Mouse (Mus musculus): ENCODE data around the gene Gm10518. TPM values are rescaled to one million over a fixed set of nuclear protein-coding genes. Genes with fewer than 3 reads are reported as not detected.
A peak's percentile ranks its signal among the peaks of the same experiment; 100 is the strongest.
"Not testable (repeated sequence)": the region's sequence is repeated elsewhere in the genome, so short reads cannot be mapped to it uniquely, and the experiment has no call there.

Gm10518 gene
- total RNA-seq (2022): not detected

- peak; percentile 60 for DNase-seq
Measured at GRCm38 (mm10) chr1:179802610-179803512, at the start of gene Gm10518. Gm10518 (plus strand) TSS chr1:179803376.

DNA sequence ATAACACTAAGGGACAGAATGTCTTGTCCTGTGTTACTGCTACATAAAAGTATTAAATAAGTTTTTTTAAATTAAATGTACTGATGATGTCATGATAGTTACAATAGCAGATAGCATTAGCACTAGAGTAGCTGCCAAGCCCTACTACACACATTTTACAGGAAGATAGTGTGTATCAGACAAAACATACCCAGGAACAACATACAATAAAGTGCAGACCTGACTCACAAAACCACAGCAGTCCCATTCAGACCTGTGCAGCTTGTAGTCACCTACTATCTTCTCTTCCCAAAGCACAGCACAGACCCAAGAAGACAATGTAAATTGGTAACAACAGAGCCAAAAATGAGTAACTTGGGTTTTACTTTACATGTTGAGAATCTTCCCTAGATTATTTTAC is 46.7 kb upstream of the Gm10518 start:
- no peak for DNase-seq

DNA sequence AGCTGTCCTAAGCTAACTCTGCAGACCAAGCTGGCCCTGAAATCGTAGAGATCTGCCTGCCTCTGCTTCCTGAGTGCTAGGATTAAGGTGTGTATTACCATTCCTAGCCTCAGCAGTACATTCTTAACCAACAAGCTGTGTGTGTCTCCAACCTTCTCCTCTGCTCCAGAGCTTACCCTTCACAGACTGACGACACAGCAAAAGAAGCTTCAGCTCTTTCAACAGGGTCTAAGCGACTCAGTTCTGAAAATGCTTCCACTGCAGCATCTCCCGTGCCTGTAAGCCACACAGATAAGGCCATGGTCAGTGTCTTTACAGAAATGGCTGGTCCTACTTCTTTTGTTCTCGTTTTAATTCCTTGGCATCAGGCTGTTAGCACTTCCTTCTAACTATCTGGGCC is 43.1 kb upstream of the Gm10518 start:
- DNase-seq: no peak

GRCm38 (mm10) chr1:179760553-179760952 is 42.6 kb upstream of the Gm10518 start:
- no peak for DNase-seq

GRCm38 (mm10) chr1:179776831-179777230 is 26.3 kb upstream of the Gm10518 start:
- no peak for DNase-seq

- DNase-seq: no peak
Measured at GRCm38 (mm10) chr1:179784098-179784497, 19.1 kb upstream of the Gm10518 start.

GRCm38 (mm10) chr1:179785502-179785901 is 17.7 kb upstream of the Gm10518 start:
- no peak for DNase-seq

GRCm38 (mm10) chr1:179787281-179787680 is 15.9 kb upstream of the Gm10518 start:
- DNase-seq: no peak

DNA sequence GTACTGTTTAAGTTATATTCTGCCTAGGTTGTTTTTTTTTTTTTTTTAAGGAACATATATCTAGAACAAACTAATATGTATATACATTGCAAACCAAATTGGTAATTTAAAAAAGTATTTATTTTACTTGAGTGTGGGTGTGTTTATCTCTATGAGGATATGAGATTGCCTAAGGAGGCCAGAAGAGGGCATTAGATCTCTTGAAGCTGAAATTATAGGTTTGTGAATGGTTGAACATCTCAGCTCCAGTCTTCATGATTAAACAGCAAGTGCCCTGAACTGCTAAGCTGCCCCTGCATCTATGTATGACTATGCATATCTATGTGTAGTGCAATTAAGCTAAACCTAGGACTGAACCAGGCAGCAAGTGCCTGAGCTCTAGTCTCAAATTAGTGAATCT is 4.4 kb upstream of the Gm10518 start:
- no peak for DNase-seq

- peak; percentile 98 for DNase-seq
Measured at GRCm38 (mm10) chr1:179803513-179804139, 450 bp downstream of the Gm10518 start, which contains the start of gene Ahctf1. Ahctf1 (minus strand) TSS chr1:179803680.

DNA sequence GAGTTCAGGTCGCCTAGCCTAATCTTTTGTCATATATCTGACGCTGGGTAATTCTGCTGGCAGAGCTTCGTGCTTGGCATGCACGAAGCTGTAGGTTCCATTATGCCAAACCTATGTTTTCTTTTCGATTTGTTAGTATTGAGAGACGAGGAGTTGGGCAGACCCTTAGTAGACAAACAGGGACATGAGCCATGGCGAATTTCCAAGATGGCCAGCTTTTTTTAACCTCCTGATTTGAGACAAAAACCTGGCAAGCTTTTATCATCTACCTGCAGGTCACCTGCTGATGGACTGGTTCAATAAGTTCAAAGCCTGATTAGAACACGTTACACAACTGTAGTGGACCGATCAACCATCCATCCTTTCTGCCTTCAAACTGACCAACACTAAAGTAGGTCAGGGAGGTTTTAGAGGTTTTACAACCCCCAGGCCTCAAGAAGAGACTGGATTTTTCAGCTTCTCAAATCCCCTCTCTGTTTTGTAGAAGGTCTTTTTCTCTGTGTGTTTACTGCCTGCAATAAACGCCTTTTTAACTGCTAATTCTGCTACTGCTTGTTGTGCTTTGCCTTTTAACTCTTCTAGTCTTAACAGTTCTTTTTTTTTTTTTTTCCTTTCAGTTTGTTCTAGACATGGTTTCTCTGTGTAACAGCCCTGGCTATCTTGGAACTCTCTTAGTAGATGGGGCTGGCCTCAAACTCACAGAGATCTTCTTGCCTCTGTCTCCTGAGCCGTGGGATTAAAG is 1.1 kb downstream of the Gm10518 start:
- peak; percentile 23 for DNase-seq

DNA sequence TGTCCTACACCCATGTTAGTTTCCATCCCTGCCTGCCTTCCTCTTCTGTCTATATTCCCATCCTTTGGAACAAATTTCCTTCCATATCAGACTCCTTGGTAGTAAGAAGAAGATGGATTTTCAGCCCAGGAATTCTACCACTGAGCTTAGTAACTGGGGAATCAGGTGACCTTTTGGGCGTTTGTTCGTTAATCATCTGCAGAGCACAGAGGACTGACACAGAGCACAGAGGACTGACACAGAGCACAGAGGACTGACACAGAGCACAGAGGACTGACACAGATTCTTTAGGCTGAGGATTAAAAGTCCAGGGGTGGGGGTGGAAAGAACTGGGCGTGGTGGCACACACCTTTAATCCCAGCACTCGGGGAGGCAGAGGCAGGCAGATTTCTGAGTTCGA is 2.6 kb downstream of the Gm10518 start:
- DNase-seq: no peak

DNA sequence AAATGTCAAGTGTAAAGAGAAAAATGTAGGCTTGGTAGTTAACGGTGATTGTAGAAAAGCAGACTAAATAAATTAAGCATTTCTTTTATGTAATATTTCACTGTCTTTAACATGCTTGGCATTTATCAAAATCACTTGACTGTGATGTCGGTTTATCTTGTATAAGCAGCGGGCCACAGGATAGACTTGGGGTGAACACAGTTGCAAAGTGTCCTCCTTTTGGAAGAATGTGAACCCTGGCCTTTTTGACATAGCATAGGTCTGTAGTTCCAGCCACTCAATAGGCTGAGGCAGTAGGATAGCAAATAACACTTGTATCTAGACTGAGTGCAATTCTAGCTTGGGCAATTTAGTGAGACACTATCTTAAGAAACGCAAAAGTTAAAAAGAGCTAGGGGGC is 4.3 kb downstream of the Gm10518 start:
- DNase-seq: no peak

GRCm38 (mm10) chr1:179808300-179808699 is 5.1 kb downstream of the Gm10518 start:
- no peak for DNase-seq

DNA sequence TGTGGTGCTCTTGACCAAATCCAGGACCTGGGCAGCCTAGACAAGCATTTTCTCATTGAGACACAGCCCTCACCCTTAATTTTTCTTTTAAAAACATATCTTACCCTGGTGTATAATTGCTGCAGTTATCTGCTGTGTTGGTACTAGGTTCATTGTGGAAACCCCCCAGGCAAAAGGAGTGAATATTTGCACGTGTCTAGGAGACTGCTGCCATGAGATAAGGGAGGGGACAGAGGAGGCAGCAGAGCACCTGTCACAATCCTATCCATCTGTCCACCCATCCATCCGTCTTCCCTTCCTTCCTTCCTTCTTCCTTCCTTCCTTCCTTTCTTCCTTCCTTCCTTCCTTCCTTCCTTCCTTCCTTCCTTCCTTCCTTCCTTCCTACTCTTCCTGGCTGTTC is 10.2 kb downstream of the Gm10518 start:
- no peak for DNase-seq

- DNase-seq: no peak
Measured at GRCm38 (mm10) chr1:179814616-179815015, 11.4 kb downstream of the Gm10518 start.

- not testable (repeated sequence) for DNase-seq
Measured at GRCm38 (mm10) chr1:179818490-179819278, 15.5 kb downstream of the Gm10518 start.

DNA sequence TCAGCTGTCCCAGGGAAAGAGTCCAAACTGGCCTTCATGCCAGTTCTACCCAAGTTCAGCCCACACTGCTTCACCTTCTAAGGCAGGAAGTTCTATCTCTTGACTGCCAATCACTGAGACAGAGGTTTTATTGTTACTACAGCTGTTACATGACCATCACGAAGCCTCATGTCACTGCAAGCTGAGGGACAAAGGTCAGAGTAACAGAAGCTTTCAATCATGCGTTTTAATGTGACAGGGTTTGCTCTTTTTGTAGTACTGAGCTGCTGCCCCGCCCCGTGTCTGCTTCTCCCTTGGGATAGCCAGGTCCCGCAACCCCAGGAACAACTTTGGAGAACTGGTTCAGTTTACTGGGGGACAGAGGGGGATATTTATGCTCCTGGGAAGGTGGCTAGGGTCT is 21.4 kb downstream of the Gm10518 start:
- DNase-seq: no peak

- no peak for DNase-seq
Measured at GRCm38 (mm10) chr1:179828051-179828450, 24.9 kb downstream of the Gm10518 start.

DNA sequence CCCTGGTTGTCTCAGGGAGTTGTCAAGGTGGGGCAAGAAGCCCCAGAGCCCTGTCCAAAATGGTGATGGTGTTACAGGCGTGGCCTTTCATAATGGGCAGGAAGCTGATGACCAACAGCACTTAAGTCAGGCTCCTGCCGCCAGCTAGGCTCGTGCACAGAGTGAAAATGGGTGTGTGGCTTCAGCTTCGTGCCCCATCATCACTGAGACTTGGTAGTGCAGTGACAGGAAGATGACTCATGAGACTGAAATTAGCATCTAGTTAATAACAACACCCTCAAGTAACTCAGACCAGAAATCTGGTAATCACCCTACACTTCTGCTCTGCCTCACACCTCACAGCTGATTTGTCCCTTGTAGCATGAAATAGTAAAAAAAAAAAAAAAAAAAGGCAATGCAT is 25.7 kb downstream of the Gm10518 start:
- DNase-seq: no peak

GRCm38 (mm10) chr1:179832710-179833240 is 29.6 kb downstream of the Gm10518 start:
- DNase-seq: no peak

- DNase-seq: no peak
Measured at GRCm38 (mm10) chr1:179833596-179833995, 30.4 kb downstream of the Gm10518 start.

All from adrenal gland, adult 8-10 months (tissue).